Mouse (Mus musculus): Measurements from ENCODE around the gene 4930539E08Rik. TPM values are rescaled to one million over a fixed set of nuclear protein-coding genes. Genes with fewer than 3 reads are reported as not detected.

The 4930539E08Rik gene
- polyA plus RNA-seq, 1 experiment from 2014 or later: 0.16 TPM

DNA sequence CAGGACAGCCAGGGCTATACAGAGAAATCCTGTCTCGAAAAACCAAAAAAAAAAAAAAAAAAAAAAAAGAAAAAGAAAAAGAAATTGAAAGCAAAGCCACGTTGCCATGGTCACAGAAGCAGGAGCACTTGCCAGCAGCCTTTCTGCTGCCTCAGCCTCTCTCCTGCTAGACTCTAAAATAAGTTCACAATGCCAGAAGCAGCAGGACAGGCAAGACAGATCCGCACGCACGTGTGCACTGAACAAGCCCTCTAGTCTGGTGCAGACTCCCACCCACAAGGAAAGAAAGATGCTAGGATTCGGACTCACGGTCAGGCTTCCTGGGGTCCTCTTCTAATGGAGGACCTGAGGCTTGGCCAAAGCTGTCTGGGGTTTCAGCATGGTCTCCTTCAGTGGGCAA lies 7.2 kb downstream of the 4930539E08Rik start:
- WGBS: 86% methylated on average over 7 of the region's 7 CpGs
- ATAC-seq (ENCODE audit: insufficient number of reproducible peaks, insufficient read depth, low FRiP score, low TSS enrichment, low read depth): no peak
- Histone ChIP-seq H3K4me3 (replicated peaks) (no peak overlapping the region), H3K36me3 (no peaks in the 10 kb centered on the region), H3K4me1 (replicated peaks) (peaks cover 15% of the 10 kb centered on the region), H3K27ac (no peak overlapping the region), H3K27me3 (peaks cover 33% of the 10 kb centered on the region), H3K4me2 (no peak overlapping the region), H3K9ac (replicated peaks) (no peak overlapping the region), H3K9me3 (no peaks in the 10 kb centered on the region)

DNA sequence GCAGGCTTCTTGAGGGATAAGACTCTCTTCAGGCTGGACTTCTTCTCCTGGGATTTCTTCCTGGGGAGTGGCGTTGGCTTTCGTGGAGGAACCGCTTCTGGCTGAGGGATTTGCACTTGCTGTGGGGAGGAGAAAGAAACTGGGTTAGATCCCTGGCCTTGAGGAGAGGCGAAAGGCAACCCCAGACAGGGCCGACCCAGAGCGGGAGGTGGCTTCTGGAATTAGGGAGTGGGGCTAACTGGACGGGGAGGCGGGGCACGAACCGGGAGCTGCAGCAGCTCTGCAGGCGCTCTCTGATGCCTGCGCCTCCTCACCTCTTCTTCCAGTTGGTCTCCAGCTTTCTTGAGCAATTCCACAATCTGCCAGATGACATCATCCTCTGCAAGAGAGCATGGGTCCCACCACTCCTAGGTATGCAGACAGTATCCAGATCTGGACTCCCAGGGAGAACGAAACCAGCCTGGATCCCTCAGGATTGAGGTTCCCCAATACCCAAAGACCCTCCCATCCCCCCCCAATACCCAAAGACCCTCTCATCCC lies 9.7 kb downstream of the 4930539E08Rik start:
- WGBS: 71% methylated on average over 13 of the region's 13 CpGs
- peaks cover 31% of the 10 kb centered on the region for H3K27me3 ChIP-seq
- no peak overlapping the region for H3K27ac ChIP-seq
- no peak overlapping the region for H3K4me3 ChIP-seq (replicated peaks)
- 0 out of 2 replicates have a peak overlapping the region, but pooled peaks have one; percentile 19 for H3K9ac ChIP-seq (replicated peaks)
- H3K9me3 ChIP-seq: no peaks in the 10 kb centered on the region
- ATAC-seq (ENCODE audit: insufficient number of reproducible peaks, insufficient read depth, low FRiP score, low TSS enrichment, low read depth): no peak
- no peaks in the 10 kb centered on the region for H3K36me3 ChIP-seq
- H3K4me2 ChIP-seq: no peak overlapping the region
- peaks cover 15% of the 10 kb centered on the region for H3K4me1 ChIP-seq (replicated peaks)

DNA sequence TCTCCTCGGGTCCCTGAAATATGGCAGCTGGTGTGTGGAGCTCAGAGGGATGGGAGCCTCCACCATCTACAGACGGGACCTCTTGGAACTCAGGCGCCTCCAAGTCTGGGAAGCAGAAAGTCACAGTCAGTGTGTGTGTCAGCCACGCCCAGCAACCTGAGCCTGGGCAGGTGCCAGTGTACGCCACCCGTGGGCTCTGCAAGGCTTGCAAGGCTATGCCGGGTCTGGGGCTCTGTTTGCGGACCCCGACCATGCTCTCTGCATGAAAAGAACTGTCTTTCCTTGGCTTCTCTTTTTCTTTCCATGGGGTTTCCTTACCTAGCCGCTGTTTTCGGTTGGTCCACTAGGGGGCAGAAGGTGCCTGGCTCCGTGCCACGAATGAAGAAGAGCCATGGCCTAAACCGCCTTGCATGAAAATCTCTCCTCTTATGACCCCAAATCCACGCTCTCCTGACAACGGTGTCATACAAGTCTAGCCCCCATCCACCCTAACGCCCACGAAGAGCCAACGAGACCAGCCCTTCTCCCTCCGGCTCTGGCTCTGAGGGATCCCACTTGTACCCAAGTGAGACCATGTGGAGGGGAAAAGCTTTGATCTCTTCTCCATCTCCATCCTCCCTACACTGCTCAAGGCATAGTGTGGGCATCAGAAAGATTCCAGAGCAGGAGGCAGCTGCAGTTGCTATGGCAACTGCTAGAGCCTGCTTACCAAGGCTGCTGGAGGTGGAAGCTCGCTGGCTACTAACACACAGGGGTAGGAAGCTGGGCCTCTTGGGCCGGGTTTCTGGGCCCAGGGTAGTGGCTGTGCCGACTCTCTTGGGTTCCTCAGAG lies 10.4 kb downstream of the 4930539E08Rik start:
- Histone ChIP-seq H3K4me2 (no peak overlapping the region), H3K27me3 (peaks cover 24% of the 10 kb centered on the region), H3K4me1 (replicated peaks) (peaks cover 15% of the 10 kb centered on the region), H3K9me3 (no peaks in the 10 kb centered on the region), H3K4me3 (replicated peaks) (no peak overlapping the region), H3K36me3 (no peaks in the 10 kb centered on the region), H3K9ac (replicated peaks) (0 out of 2 replicates have a peak overlapping the region, but pooled peaks have one; percentile 19), H3K27ac (no peak overlapping the region)
- no peak for ATAC-seq (ENCODE audit: insufficient number of reproducible peaks, insufficient read depth, low FRiP score, low TSS enrichment, low read depth)
- WGBS: 32% methylated on average over 23 of the region's 23 CpGs

DNA sequence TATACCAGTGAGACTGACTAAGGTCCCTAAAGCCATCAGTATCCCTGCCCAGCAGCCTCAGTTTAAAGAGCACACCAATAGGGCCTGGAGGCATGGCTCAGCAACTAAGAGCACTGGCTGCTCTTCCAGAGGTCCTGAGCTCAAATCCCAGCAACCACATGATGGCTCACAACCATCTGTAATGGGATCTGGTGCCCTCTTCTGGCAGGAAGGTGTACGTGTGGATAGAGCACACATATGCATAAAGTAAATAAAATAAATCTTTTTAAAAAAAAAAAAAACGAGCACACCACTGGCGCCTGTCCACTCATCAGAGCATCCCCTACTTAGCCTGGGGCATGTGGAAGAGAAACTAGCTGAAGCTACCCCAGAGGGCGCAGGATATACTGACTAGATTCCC lies 13.6 kb downstream of the 4930539E08Rik start:
- no peak for ATAC-seq (ENCODE audit: insufficient number of reproducible peaks, insufficient read depth, low FRiP score, low TSS enrichment, low read depth)
- H3K9ac ChIP-seq (replicated peaks): no peak overlapping the region
- H3K4me3 ChIP-seq (replicated peaks): no peak overlapping the region
- peaks cover 14% of the 10 kb centered on the region for H3K4me1 ChIP-seq (replicated peaks)
- no peak overlapping the region for H3K4me2 ChIP-seq
- 63% methylated on average over 4 of the region's 4 CpGs for WGBS
- H3K36me3 ChIP-seq: no peaks in the 10 kb centered on the region
- 0 out of 2 replicates have a peak, but pooled peaks cover 12% of the 10 kb centered on the region for H3K27me3 ChIP-seq
- no peaks in the 10 kb centered on the region for H3K9me3 ChIP-seq
- H3K27ac ChIP-seq: no peak overlapping the region

DNA sequence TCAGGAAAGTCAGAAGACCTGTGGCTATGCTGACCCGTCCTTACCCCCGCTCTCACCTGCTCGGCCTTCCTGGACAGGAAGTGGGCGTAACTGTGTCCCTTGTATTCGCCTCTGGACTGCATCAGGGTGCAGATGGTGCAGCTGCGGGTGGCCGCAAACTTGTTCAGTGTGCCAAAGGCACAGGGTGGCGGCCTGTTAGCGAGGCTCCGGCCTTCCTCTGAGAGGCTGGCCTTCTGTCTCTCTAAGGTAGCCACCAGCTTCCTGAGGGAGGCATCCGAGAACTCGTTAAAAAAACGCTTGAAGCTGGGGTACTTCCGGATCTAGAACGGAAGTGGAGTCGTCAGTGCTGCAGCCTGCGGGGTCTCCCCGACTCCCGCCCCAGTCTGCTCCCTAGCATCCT lies 15.7 kb downstream of the 4930539E08Rik start:
- Histone ChIP-seq H3K4me1 (replicated peaks) (peaks cover 7% of the 10 kb centered on the region), H3K4me3 (replicated peaks) (no peak overlapping the region), H3K9ac (replicated peaks) (no peak overlapping the region; the same call in 1 of the 2 replicates), H3K4me2 (no peak overlapping the region), H3K27me3 (no peaks in the 10 kb centered on the region), H3K36me3 (no peaks in the 10 kb centered on the region), H3K9me3 (no peaks in the 10 kb centered on the region), H3K27ac (no peak overlapping the region)
- 65% methylated on average over 19 of the region's 19 CpGs for WGBS
- no peak for ATAC-seq (ENCODE audit: insufficient number of reproducible peaks, insufficient read depth, low FRiP score, low TSS enrichment, low read depth)

DNA sequence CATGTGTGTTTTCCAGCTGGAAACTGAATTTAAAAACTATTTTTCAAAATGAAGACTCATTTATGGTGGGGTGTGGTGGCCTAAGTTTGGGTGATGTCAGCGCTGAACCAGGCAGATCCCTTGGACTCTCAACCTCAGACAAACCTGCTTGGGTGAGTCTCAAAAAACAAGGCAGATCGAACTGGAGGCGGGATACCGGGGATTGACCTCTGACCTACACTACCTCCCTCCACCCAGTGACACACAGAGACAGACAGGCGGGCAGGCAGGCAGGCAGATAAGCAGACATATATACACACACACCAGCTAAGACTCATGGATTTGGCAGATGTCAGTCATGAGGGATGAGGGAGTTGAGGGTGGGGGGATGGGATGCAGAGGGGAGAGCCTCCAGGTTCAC lies 16.9 kb downstream of the 4930539E08Rik start:
- Histone ChIP-seq H3K4me2 (no peak overlapping the region), H3K27ac (no peak overlapping the region), H3K27me3 (no peaks in the 10 kb centered on the region), H3K9me3 (no peaks in the 10 kb centered on the region), H3K4me1 (replicated peaks) (peaks cover 6% of the 10 kb centered on the region), H3K36me3 (no peaks in the 10 kb centered on the region), H3K4me3 (replicated peaks) (no peak overlapping the region), H3K9ac (replicated peaks) (no peak overlapping the region)
- no peak for ATAC-seq (ENCODE audit: insufficient number of reproducible peaks, insufficient read depth, low FRiP score, low TSS enrichment, low read depth)
- WGBS: 79% methylated on average over 5 of the region's 5 CpGs

DNA sequence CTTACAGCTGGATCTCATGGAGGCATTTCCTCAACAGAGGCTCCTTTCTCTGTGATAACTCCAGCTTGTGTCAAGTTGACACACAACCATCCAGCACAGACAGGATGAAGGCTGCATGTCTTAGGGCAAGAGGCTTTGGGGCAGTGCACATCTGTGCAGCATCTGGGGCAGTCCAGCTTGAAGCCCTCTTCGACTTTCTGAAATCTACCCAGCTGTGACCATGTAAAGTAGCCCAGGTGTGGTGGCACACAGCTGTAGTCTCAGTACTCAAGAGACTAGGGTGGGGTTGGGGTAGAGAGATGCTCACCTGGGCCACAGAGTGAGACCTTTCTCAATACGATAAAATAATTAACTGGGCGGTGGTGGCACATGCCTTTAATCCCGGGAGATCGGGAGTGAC lies 17.3 kb downstream of the 4930539E08Rik start:
- 81% methylated on average over 5 of the region's 5 CpGs for WGBS
- no peak for ATAC-seq (ENCODE audit: insufficient number of reproducible peaks, insufficient read depth, low FRiP score, low TSS enrichment, low read depth)
- Histone ChIP-seq H3K4me1 (replicated peaks) (peaks cover 6% of the 10 kb centered on the region), H3K27me3 (no peaks in the 10 kb centered on the region), H3K4me2 (no peak overlapping the region), H3K27ac (no peak overlapping the region), H3K4me3 (replicated peaks) (no peak overlapping the region), H3K36me3 (no peaks in the 10 kb centered on the region), H3K9ac (replicated peaks) (no peak overlapping the region), H3K9me3 (no peaks in the 10 kb centered on the region)

DNA sequence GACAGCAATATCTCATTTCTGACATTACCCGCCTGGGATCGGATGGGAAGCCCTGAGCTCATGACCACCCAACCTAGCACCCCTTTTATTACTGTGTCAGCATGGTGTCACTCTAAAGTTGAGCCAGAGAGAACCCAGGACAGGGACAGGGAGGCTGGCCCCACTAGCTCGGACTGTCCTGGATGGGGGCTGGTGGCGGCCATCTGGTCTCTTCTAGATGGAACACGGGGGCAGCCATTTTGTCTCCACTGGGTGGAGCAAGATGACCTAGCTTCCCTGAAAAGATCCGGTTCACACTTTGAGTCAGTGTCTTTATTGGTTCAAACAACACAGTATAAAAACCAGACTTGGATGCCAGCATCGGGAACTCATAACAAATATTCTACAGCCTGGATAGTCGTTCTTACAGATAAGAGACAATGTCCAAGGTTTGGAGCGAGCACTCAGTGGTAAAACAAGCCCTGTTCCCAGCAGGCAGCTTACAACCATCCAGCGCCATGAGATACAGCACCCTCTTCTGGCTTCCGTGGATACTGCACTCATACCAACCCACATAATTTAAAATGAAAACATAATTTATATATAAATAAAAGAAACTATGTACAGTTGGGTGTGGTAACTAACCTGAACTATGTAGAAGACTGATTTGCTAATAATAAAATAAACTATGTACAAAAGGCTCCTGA lies 18.9 kb downstream of the 4930539E08Rik start:
- no peak for ATAC-seq (ENCODE audit: insufficient number of reproducible peaks, insufficient read depth, low FRiP score, low TSS enrichment, low read depth)
- 92% methylated on average over 11 of the region's 11 CpGs for WGBS
- Histone ChIP-seq H3K27me3 (no peaks in the 10 kb centered on the region), H3K4me2 (no peak overlapping the region), H3K27ac (no peak overlapping the region), H3K36me3 (no peaks in the 10 kb centered on the region), H3K4me3 (replicated peaks) (no peak overlapping the region), H3K9ac (replicated peaks) (no peak overlapping the region), H3K9me3 (peaks cover 7% of the 10 kb centered on the region; the same call in 1 of the 2 replicates), H3K4me1 (replicated peaks) (peaks cover 6% of the 10 kb centered on the region)

DNA sequence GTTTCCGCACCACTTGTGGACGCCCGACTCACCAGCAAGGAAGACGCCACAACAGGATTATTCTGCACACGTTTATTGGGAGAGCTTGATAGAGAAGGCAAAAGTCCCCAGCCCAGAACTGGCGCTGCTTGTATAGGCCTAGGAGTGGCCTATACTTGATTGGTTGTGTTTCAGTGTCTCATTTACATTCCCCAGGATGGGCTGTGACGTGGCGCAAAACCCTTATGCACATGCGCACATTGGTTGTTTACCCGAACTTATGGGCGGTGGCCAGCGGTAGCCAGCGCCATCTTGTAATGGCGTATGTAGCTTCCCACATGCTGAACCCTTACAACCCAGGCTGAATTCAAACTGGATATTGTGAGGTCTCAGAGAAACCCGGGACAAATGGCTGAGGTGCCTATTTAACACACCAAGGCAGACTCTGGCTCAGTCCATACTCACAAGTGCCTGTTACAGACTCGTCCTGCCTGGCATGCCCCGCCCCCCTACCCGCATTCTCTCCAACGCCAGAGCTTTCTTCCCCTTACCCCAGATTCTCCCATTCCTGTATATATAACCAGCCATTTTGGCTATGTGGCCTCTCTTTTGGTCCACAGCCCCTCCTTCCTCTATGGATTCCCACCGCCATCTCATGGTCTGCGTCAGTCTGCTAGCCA lies 19.8 kb downstream of the 4930539E08Rik start:
- WGBS: 95% methylated on average over 21 of the region's 21 CpGs
- ATAC-seq (ENCODE audit: insufficient number of reproducible peaks, insufficient read depth, low FRiP score, low TSS enrichment, low read depth): no peak
- no peak overlapping the region for H3K27ac ChIP-seq
- no peaks in the 10 kb centered on the region for H3K27me3 ChIP-seq
- H3K4me2 ChIP-seq: no peak overlapping the region
- peaks cover 6% of the 10 kb centered on the region for H3K4me1 ChIP-seq (replicated peaks)
- H3K9me3 ChIP-seq: peaks cover 9% of the 10 kb centered on the region; the same call in 1 of the 2 replicates
- no peak overlapping the region for H3K9ac ChIP-seq (replicated peaks)
- no peaks in the 10 kb centered on the region for H3K36me3 ChIP-seq
- H3K4me3 ChIP-seq (replicated peaks): no peak overlapping the region

DNA sequence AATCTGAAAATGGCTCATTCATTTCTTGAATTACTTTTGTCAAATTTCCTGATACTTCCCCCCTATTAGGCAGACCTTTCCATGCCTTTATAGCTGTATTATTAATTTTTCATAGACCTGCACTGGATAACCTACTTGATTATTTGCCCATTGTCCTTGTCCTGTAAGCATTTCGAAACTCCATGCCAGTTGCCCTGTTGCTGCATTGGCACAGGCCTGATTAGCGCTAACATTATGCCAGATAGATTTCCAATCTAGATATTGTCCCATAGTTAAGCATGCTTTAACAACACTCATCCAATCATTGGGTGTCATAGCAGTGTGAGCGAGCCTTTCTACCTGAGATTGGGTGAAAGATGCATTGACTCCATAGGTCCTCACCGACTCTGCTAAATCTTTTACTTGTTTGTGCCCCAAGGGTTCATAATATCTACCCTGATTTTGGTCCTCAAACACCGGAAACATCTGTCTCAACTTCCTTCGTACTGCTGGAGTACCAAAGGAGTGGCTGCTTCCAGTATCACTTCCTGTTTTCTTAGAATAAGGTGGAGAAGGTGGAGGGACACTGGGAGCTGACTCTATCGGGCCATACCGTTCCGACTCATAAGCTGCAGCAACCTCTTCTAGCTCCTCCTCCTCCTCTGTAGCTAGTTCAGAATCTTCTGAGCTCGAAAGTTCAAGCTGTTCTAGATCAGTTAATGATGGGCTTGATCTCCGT lies 20.9 kb downstream of the 4930539E08Rik start:
- Histone ChIP-seq H3K36me3 (no peaks in the 10 kb centered on the region), H3K27me3 (no peaks in the 10 kb centered on the region), H3K9me3 (peaks cover 15% of the 10 kb centered on the region; the same call in 1 of the 2 replicates), H3K9ac (replicated peaks) (no peak overlapping the region), H3K27ac (no peak overlapping the region), H3K4me2 (no peak overlapping the region), H3K4me1 (replicated peaks) (peaks cover under 1% of the 10 kb centered on the region; the same call in 1 of the 2 replicates), H3K4me3 (replicated peaks) (no peak overlapping the region)
- WGBS: 90% methylated on average over 11 of the region's 11 CpGs
- ATAC-seq (ENCODE audit: insufficient number of reproducible peaks, insufficient read depth, low FRiP score, low TSS enrichment, low read depth): no peak
